Mouse (Mus musculus) stomach, postnatal 0 days (tissue): ENCODE measurements around the gene Ccnj. TPM values are rescaled to one million over a fixed set of nuclear protein-coding genes. Genes with fewer than 3 reads are reported as not detected.
A peak's percentile ranks its signal among the peaks of the same experiment; 100 is the strongest.

ENCODE experiments used
- ATAC-seq: fragments of 200-750 bp; cut with Nextera tagmentation; 2 replicates; pipeline ENCODE4 v1.8.0; 2017; ENCODE audit not compliant: low FRiP score, low TSS enrichment
- DNase-seq: peaks from one replicate; pipeline ENCODE4 v3.0.0-alpha.2; 2016; ENCODE audit warnings: low spot score
- H3K27ac ChIP-seq: fragments of 300-500 bp; sonication (generic); replicated peaks from 2 replicates; pipeline ENCODE4 v1.5.1; 2014; ENCODE audit warnings: mild to moderate bottlenecking, control low read depth
- H3K27me3 ChIP-seq: fragments of 300-500 bp; sonication (generic); 2 replicates; pipeline ENCODE4 v1.6.1; 2014; ENCODE audit warnings: low read length; ENCODE audit not compliant: control insufficient read depth, insufficient read depth
- H3K36me3 ChIP-seq: fragments of 300-500 bp; sonication (generic); 2 replicates; pipeline ENCODE4 v1.6.1; 2014; ENCODE audit warnings: low read length, mixed read lengths; ENCODE audit not compliant: control insufficient read depth, insufficient read depth
- H3K4me1 ChIP-seq: fragments of 300-500 bp; sonication (generic); replicated peaks from 2 replicates; pipeline ENCODE4 v1.6.1; 2014; ENCODE audit warnings: antibody characterized with exemption; ENCODE audit not compliant: control insufficient read depth, insufficient read depth
- H3K4me2 ChIP-seq: fragments of 300-500 bp; sonication (generic); replicated peaks from 2 replicates; pipeline ENCODE4 v1.6.1; 2014; ENCODE audit warnings: low read depth, mild to moderate bottlenecking, control low read depth, moderate library complexity
- H3K4me3 ChIP-seq: fragments of 300-500 bp; sonication (generic); 2 replicates; pipeline ENCODE4 v1.5.1; 2014; ENCODE audit warnings: low read depth, low read length, control low read depth
- H3K9ac ChIP-seq: fragments of 300-500 bp; sonication (generic); 2 replicates; pipeline ENCODE4 v1.6.1; 2014; ENCODE audit warnings: mild to moderate bottlenecking, low read length, control low read depth, mixed read lengths
- H3K9me3 ChIP-seq: fragments of 300-500 bp; sonication (generic); 2 replicates; pipeline ENCODE4 v1.6.1; 2016; ENCODE audit warnings: low read length; ENCODE audit not compliant: control insufficient read depth
- CTCF ChIP-seq: IDR thresholded peaks from 2 replicates; pipeline ENCODE4 v1.5.1; 2016; ENCODE audit warnings: antibody characterized with exemption, low read depth, mild to moderate bottlenecking, moderate library complexity
- EP300 ChIP-seq: optimal IDR thresholded peaks from 2 replicates; pipeline ENCODE3; 2016; ENCODE audit warnings: antibody characterized with exemption
- WGBS: fragments of 180-500 bp; shearing (Covaris S2); extraction: QIAGEN DNeasy Blood & Tissue Kit; methylation state at CpG from one replicate; pipeline ENCODE4 v1.1.7; 2014; 5-methylcytosine and 5-hydroxymethylcytosine counted together
- polyA plus RNA-seq: library from polyadenylated mRNA; unstranded; fragments of >200 nt; fragmentation: Nextera tagmentation; extraction: Ambion mirVana; gene quantifications from 2 replicates; pipeline ENCODE4 v1.2.1, GENCODE M21; 2015

Ccnj gene
- polyA plus RNA-seq, 1 experiment from 2014 or later: 3.0 TPM

DNA sequence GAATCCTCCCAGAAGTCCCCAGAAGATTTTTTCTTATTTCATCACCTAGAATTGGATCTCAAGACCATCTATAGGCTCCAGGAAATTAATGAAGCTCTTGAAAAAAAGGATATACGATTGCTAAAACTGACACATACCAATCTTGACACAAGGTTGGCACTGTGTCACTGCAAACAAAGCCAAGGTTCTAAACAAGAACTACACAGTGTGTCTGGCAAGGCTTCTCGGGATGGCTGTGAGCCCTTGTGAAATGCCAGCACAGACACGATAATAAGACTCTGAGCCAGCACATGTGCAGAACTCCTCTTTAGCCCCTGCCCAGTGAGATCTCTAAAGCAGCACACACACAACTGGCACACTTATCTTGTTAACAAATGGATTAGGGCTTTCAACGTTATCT lies 28.5 kb downstream of the Ccnj start:
- 20% methylated on average over 4 of the region's 4 CpGs for WGBS
- Histone ChIP-seq H3K9ac (no peak overlapping the region), H3K9me3 (no peaks in the 10 kb centered on the region), H3K27ac (no peak overlapping the region), H3K36me3 (no peaks in the 10 kb centered on the region), H3K27me3 (no peaks in the 10 kb centered on the region), H3K4me1 (no peaks in the 10 kb centered on the region), H3K4me3 (no peak overlapping the region), H3K4me2 (no peak overlapping the region)
- ATAC-seq (no peak), DNase-seq (no peak)
- TF ChIP-seq EP300 (no peak), CTCF (no peak)

- no peak for DNase-seq
- H3K9ac ChIP-seq: no peak overlapping the region
- no peak for ATAC-seq
- no peak overlapping the region for H3K27ac ChIP-seq
- no peak for TF ChIP-seq EP300
- no peak for TF ChIP-seq CTCF
- 14% methylated on average over 5 of the region's 5 CpGs for WGBS
- H3K4me1 ChIP-seq: no peaks in the 10 kb centered on the region; the same call in 1 of the 2 replicates
- H3K36me3 ChIP-seq: no peaks in the 10 kb centered on the region
- no peak overlapping the region for H3K4me3 ChIP-seq
- H3K9me3 ChIP-seq: no peaks in the 10 kb centered on the region
- no peaks in the 10 kb centered on the region for H3K27me3 ChIP-seq
- H3K4me2 ChIP-seq: no peak overlapping the region
Observed at GRCm38 (mm10) chr19:40868284-40868683, 37.2 kb downstream of the Ccnj start.

DNA sequence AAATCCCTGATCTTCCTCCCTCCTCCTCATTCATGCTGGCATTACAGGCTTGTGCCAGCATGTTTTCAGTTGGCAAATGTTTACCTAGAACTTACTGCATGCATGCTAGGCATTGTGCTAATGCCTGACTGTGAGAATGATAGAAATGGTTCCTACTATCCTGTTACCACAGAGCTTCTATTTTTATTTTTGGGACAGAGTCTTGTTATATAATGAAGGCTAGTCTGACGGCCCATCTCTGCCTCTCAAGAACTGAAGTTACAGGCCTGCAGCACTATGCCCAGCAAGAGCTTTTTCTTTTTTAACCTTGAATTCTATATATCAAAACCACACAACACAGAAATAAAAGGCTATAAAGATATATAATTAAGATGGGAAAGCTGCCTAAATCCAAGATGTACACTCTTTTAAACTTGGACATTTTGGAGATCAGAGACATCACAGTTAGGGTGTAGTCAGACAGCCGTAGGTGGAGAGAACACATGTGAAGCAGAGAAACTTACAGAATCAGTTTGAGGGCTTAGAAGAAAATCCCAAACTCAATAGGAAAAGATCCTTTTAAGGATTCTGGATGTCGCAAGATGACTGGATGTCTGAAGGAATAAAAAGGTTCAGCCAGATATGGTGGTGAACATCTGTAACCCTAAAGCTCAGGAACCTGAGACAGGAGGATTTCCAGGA lies 38.5 kb downstream of the Ccnj start:
- ATAC-seq (no peak), DNase-seq (no peak)
- WGBS: 78% methylated on average over 3 of the region's 3 CpGs
- Histone ChIP-seq H3K9me3 (no peaks in the 10 kb centered on the region), H3K4me3 (no peak overlapping the region), H3K27me3 (no peaks in the 10 kb centered on the region), H3K4me1 (no peaks in the 10 kb centered on the region; the same call in 1 of the 2 replicates), H3K36me3 (no peaks in the 10 kb centered on the region), H3K9ac (no peak overlapping the region), H3K27ac (no peak overlapping the region), H3K4me2 (no peak overlapping the region)
- TF ChIP-seq EP300: no peak
- no peak for TF ChIP-seq CTCF

- Histone ChIP-seq H3K27ac (peak overlapping the region; percentile 73), H3K9ac (peak overlapping the region; percentile 61), H3K27me3 (peaks cover 3% of the 10 kb centered on the region; the same call in 1 of the 2 replicates), H3K4me3 (peak overlapping the region; percentile 50), H3K36me3 (no peaks in the 10 kb centered on the region), H3K4me1 (no peaks in the 10 kb centered on the region; the same call in 1 of the 2 replicates), H3K4me2 (peak overlapping the region; percentile 83), H3K9me3 (no peaks in the 10 kb centered on the region)
- peak; percentile 98 for ATAC-seq
- TF ChIP-seq EP300 (no peak), CTCF (peak; percentile 73)
- DNase-seq: peak; percentile 93
- WGBS: 2% methylated on average over 51 of the region's 51 CpGs
Observed at GRCm38 (mm10) chr19:40872955-40873665, 42.0 kb downstream of the Ccnj start.

GRCm38 (mm10) chr19:40881700-40882099 lies 50.6 kb downstream of the Ccnj start:
- peaks cover 3% of the 10 kb centered on the region; the same call in 1 of the 2 replicates for H3K27me3 ChIP-seq
- H3K9me3 ChIP-seq: no peaks in the 10 kb centered on the region
- 83% methylated on average over 4 of the region's 4 CpGs for WGBS
- ATAC-seq (peak; percentile 80), DNase-seq (no peak)
- H3K4me2 ChIP-seq: no peak overlapping the region
- H3K9ac ChIP-seq: no peak overlapping the region
- H3K4me3 ChIP-seq: no peak overlapping the region
- no peak for TF ChIP-seq EP300
- no peak for TF ChIP-seq CTCF
- no peaks in the 10 kb centered on the region for H3K36me3 ChIP-seq
- H3K27ac ChIP-seq: no peak overlapping the region
- H3K4me1 ChIP-seq: no peaks in the 10 kb centered on the region

DNA sequence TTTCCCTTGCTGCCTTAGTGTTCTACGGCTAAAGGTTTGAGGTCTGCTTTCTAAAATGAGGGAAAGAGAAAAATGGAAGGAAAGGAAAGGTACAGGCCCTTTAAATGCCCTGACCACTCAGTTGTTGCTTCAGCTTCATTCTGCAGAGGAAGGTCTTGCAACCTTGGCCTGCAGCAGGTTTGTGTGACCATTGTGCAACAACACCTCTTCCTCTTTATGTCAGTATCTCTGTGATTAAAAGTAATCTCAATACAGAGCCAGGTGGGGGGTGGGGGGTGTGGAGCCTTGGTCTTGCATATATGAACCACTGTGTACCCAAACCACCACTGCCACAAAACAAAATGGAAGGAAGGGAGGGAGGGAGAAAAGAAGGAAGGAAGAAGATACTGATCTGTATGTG lies 57.8 kb downstream of the Ccnj start:
- Histone ChIP-seq H3K27me3 (0 out of 2 replicates have a peak, but pooled peaks cover 3% of the 10 kb centered on the region), H3K9me3 (peaks cover under 1% of the 10 kb centered on the region; the same call in 1 of the 2 replicates), H3K4me3 (no peak overlapping the region), H3K36me3 (no peaks in the 10 kb centered on the region), H3K4me1 (no peaks in the 10 kb centered on the region), H3K4me2 (no peak overlapping the region), H3K9ac (no peak overlapping the region), H3K27ac (no peak overlapping the region)
- DNase-seq (no peak), ATAC-seq (no peak)
- WGBS: 75% methylated on average over 1 of the region's 1 CpGs
- TF ChIP-seq EP300: no peak
- no peak for TF ChIP-seq CTCF
